Mouse (Mus musculus) brain, adult 2 months (tissue): Measurements from ENCODE around the gene Rgl2.
"Not testable (repeated sequence)": the region's sequence is repeated elsewhere in the genome, so short reads cannot be mapped to it uniquely, and the experiment has no call there.

Experiments
- DNase-seq: peaks from one replicate; pipeline ENCODE4 v3.0.0; 2011; ENCODE audit warnings: low read depth, low spot score

The Rgl2 gene

DNA sequence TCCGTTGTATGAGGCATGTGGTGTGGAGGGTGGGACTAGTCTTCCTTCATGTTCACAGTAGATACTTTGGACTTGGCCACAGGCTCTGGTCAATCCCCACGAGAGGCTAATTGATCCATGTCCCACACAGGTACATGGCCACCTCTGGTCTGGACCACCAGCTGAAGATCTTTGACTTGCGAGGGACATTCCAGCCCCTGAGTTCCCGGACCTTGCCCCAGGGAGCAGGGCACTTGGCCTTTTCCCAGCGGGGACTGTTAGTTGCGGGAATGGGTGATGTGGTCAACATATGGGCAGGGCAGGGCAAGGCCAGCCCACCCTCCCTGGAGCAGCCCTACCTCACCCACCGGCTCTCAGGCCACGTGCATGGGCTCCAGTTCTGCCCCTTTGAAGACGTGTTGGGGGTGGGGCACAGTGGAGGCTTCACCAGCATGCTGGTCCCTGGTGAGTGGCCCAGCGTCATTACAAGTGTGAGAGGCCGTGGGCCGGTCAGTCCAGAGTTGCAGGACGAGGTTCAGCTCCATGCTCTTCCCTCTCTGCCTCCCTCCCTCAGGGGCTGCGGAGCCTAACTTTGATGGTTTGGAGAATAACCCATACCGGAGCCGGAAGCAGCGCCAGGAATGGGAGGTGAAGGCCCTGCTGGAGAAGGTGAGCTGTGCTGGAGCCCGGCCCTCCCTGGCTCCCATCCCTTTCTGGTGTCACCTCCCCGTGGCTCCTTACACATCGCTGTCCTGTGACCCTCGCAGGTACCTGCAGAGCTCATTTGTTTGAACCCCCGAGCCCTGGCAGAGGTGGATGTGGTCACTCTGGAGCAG is 19.0 kb downstream of the Rgl2 start:
- DNase-seq, result no peak

DNA sequence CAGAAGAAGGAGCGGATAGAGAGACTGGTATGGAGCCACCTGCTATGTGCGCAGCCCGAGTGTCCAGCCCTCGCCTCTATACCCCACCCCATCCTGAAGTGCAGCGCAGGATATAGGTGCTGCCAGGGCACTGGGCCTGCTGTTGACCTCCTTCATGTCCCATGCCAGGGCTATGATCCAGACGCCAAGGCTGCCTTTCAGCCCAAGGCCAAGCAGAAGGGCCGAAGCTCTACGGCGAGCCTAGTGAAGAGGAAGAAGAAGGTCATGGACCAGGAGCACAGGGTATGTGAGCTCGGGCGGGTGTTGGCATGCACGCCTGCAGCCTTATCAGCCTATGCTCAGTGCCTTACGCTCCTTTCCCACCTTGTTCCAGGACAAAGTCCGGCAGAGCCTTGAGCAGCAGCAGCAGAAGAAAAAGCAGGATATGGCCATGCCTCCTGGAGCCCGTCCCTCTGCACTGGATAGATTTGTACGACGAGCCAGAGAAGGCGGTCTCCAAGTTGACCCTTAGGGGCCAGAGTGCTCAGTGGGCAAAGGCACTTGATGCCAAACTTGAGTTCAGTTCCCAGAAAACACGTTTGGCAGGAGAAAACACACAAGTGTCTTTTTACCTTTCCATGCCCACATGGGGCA is 19.7 kb downstream of the Rgl2 start:
- DNase-seq, result no peak

DNA sequence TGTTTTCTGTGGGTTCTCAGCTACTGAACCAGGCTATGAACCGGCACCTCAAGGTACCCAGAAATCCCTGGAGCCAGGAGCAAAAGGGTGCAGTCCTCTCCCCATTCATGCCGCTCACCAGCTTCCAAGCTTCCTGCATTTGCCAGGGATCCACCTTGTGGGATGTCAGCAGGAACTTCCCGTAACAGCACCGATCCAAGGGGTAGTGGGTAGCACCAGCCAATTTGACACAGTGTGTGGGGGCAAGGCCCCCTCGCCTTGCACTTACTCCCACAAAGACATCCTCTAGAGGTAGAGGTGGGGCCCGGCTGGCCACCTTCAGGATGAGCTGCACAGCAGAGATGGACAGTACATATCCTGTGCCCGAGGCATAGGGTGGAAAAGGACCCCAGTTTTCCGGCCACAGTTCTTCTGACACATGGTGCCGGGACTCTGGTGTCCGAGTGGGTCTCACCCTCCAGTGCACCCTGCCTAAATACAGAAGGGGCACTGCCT is 20.8 kb downstream of the Rgl2 start:
- DNase-seq, result no peak

DNA sequence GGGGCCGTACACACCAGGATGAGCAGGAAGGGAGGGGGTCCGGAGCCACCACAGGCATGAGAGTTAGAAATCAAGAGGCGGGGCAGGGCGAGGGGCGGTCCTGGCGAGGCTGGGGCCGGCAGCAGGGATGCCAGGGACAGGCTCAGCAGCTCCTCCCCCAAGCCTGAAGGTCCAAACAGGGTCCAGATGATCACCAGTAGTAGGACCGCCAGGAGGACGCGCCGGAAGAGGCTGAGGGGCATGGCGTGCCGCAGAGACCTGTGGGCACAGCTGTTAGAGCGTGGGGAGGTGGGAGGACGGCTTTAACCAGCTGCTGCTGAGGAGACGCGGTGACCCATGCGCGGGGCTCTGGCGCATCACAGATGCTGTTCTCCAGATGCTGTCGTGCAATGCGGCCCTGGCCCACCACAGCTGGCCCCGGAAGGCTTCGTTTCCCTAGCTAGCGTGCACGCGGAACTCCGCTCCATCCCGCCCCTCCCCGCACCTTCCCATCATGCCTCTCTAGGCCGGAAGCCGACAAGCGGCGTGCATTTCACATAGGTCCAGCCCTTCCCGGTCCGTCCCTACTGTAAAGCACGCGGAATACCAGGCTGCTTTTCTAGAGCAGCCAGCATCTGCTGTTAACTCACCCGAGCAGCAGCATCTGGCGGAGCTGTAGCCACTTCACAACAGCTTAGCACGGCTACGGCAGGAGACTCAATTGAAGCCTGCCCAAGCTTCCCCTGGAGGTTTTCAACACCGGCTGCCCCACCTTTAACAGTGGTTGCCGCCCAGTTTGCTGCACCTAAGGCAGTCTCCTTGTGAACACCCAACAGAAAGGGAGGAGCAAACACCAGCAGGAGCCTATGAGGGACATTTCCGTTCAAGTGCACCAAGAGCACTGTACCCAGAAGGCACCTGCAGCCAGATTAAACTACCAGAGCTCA is 21.9 kb downstream of the Rgl2 start, which contains the start of gene B3galt4:
Gene B3galt4, minus strand, starts transcription at position 468 of the 926 bp plus-strand sequence.
- DNase-seq, result peak; percentile 94

DNA sequence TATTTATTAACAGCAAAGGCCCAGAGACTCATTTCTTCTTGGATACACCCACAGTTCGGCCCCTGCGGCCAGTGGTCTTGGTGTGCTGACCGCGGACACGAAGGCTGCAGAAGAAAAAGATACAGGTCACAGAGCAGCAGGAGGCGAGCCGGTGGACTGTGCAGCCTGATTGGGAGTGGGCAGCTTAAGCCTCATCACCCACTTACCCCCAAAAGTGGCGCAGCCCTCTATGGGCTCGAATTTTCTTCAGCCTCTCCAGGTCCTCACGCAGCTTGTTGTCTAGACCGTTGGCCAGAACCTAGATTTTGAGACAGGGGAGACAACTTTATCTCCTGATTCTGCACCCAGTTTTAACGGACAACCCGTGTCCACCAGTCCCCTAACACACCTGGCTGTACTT is 22.7 kb downstream of the Rgl2 start:
- DNase-seq, result not testable (repeated sequence)

DNA sequence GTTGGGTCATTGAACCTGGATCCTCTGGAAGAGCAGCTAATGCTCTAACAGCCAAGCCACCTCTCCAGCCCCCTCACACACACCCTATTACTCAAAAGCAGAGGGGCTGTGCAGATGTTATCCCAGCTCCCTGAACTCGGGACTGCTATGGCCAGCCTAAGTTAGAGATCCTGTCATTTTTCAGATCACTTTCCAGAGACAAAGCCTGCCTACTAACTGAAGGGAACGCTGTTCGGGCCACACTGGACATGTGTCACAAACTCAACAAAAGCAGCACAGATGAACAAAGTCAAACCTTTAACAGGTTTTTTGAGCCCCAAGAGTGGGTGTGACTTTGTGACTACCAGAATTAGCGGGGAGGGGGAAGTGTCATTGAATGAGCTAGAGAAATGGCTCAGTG is 23.5 kb downstream of the Rgl2 start:
- DNase-seq, result no peak

DNA sequence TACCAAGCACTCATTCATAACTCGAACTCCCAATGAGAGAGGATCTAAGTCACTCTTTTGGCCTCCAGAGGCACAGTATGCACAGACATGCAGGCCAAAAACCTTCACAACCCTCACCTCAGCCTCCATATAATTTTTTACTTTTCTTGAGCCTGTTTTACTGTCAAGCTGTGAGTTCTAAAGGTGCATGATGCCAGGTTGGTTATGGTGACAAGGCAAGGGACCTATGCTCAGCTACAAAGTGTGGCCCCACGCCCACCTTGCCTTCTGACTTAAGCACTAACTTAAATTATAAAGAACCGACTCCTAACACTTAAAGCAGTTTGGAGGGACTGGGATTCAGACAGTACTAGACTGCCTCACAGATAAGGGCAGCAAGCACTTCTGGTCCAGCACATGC is 24.0 kb downstream of the Rgl2 start:
- DNase-seq, result no peak

DNA sequence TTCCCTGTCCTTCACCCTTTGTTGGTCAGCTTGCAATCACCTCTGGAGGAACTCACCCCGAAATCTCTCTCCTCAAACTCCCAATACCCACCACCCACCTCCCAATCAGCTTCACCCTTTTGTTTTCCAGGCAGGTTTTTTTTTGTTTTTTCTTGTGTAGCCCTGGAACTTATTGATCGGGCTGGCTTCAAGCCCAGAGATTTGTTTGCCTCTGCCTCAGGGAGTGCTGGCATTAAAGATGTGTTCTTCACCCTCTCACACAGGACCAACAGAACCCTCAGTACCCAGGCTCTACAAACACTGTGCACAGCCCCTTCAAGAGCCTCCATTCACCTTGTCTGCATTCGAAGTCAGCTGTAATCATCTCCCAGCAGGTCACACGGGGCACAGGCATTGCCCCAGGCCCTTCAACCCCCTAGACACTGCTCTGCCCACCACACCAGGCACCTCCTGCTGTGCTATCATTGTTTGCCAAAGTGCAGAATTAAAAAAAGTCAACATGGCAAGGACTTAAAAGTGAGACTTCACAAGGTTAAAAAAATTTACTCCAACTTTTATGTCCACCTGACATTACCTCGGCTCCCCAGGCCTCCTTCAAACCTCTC is 24.7 kb downstream of the Rgl2 start:
- no peak for DNase-seq

DNA sequence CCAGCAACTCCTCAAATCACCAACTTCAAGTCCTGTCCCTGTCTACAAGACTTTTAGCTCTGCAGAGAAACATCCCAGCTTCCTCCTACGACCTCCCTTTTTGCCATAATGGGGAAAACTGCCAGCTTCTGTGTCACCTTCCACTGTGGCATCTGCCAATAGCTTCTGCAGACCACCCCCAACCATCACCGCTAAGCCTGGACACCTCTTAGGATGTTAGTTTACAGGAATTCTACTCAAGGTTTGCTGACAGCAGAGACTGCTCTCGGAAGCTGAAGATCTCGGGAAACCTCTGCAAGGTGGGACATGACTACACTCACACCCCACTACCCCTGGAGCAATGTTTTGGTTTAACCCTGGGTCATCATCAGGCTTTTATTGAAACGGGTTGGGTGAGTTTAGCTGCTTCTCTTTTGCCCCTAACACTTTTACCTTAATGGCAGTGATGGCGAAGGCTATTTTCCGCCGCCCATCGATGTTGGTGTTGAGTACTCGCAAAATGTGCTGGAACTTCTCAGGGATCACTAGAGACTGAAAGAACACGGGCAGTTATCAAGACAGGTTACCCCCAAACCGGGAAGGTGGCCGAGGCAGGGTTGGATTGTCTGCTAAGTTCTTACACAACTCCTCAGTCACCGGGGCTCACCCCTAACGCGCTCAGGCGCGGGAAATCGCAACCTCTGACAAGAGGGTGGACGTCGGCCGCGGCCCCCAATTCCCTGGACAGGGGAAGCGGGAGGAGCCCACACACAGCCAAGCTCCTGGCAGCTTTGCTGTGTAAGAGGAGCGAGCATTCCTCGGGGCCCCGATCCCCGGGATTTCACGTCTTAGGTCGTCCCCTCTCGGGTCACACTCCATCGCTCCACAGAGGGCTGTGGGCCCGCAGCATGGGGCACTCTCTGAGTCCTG is 25.6 kb downstream of the Rgl2 start:
- no peak for DNase-seq

DNA sequence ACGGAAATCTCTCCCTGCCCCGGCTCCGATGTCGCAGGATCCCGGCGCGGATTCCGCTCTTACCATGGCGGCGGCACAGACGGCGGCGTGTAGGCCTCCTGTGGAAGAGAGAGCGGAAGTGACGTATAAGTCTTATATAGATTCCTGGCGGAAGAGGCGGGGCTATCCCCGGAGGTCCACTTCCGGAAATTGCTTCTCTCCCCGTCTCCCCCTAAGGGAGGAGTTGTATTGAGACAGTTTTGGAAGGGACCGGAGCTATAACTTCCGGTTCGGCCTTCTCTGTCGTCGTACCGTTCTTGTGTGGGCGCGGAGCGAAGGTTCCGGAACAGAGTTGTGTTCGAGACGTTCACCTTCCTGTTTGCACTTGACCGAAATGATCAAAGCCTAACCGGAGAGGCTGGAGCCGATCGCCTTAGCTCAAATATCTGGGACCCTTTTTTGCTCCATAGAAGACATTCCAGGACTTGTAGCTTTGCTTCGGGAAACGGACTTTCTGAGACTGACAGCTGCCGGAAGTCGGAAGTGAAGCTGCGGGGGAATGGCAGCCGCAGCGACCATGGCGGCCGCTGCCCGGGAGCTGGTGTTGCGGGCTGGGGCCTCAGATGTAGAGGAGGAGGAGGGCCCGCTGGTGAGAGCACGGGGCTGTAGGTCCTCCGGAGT is 26.3 kb downstream of the Rgl2 start, which contains the start of the genes Vps52 and Rps18:
Gene Vps52, plus strand, starts transcription at position 258 of the 660 bp plus-strand sequence.
Gene Rps18, minus strand, starts transcription at position 447 of the 660 bp plus-strand sequence.
- DNase-seq, result peak; percentile 100

DNA sequence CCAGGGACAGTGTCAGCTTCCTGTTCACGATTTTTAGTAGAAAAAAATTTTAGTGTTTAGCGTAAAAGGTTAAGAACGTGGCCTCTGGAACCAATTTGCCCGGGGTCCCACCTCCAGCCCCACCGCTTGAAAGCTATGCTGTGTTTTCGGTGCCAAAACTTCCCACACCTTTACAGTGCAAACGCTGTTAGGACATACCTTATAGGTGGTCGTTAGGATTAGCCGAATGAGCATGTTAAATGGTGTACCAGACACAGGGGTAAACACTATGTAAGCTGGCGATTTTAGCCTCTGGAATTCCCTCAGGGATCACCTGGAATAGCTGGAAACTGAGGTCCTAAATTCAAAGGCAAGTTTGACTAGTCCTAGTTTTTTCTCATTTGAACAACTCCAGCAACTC is 27.0 kb downstream of the Rgl2 start:
- no peak for DNase-seq

DNA sequence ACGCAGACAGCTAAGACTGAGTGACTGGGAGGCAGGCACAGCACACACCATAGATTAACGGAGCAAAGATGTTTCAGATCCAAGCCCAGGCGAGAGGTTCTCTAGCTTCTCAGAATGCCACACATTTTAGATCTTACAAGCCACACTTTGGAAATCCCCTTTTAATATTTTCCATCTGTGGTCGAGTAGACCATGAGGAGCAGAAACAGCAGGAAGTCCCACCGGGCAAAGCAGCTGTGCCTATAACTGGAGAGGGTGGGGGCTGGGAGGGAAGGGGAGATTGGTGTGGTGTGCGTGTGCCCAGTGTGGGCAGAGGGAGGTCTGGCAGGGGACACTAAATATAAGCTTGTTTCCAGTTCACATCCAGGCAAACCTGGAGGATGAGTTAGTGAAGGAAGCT is 28.1 kb downstream of the Rgl2 start:
- no peak for DNase-seq

DNA sequence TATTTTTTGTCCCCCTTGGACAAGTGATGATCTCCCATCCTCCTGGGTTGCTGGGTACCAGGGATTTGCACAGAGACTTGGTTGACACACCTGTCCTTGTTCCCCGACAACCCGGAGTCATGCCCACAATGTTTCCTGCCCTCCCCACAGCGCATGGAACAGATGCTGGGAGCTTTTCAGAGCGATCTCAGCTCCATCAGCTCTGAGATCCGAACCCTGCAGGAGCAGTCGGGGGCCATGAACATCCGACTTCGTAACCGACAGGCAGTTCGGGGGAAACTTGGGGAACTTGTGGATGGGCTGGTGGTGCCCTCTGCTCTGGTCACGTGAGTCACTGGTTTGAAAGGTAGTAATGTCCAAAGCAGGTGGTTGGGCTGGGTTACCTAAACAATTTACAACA is 29.1 kb downstream of the Rgl2 start:
- no peak for DNase-seq

DNA sequence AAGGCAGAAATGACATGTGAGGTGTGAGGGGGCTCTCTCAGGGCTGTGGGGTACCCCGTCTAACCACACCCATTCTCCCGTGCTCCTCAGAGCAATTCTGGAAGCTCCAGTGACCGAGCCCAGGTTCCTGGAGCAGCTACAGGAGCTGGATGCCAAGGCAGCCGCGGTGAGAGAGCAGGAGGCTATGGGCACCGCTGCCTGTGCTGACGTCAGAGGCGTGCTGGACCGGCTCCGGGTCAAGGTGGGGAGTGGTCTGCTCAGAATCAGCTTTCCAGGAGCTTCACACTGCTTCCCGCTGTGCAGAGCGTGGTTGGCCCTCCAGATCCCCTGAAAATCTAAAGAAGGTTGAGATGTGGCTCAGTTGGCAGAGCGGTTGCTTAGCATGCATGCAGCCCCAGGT is 29.8 kb downstream of the Rgl2 start:
- no peak for DNase-seq

DNA sequence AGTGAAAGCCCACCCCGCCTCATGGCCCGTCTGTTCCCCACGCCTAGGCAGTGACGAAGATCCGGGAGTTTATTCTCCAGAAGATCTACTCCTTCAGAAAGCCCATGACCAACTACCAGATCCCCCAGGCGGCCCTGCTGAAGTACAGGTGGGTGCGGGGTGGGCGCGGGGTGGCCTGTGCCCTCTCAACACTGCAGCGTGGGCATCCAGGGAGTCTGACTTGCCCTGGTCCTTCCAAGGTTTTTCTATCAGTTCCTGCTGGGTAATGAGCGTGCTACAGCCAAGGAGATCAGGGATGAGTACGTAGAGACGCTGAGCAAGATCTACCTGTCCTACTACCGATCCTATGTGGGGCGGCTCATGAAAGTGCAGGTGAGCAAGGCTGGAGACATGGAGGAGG is 30.6 kb downstream of the Rgl2 start:
- DNase-seq, result no peak

DNA sequence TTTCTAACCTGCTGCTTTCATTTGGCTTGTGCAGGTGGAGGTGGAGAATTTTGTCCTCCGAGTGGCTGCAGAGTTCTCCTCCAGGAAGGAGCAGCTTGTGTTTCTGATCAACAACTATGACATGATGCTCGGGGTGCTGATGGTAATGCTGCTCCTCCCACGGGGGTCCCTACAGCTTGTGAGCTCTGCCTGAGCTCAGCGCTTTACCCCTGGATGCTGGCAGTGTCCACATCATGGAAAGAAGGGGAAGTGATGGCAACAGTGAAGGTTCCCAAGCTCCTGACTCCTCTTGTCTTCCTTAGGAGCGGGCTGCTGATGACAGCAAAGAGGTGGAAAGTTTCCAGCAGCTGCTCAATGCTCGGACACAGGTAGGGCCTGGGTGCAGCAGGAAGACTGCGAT is 33.5 kb downstream of the Rgl2 start:
- no peak for DNase-seq

DNA sequence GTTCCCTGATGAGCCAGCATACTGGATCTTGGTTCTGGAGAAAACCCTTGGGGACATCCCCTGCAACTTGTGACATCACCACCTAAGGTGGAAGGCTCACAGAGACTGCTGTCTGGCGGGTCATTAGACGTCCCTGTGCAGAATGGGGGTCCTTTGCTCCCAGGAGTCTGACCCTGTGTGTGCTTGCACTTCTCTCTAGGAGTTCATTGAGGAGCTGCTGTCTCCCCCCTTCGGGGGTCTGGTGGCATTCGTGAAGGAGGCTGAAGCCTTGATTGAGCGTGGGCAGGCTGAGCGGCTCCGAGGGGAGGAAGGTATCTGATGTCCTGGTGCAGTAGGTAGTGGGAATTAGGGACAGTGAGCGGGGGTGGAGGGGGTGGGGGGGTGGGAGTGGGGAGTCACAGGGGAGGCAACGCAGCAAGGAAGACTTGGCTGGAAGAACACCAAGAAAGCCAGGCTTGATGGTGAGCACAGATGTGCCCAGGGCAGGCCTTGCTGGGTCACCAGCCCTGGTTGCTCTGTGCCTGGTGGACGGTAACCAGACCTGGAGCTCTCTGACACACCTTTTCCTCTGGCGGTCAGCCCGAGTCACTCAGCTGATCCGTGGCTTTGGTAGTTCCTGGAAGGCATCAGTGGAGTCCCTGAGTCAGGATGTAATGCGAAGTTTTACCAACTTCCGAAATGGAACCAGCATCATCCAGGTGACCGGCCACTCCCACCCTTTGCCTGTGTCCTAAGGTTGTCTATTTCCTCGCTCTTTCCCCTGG is 35.9 kb downstream of the Rgl2 start:
- no peak for DNase-seq

DNA sequence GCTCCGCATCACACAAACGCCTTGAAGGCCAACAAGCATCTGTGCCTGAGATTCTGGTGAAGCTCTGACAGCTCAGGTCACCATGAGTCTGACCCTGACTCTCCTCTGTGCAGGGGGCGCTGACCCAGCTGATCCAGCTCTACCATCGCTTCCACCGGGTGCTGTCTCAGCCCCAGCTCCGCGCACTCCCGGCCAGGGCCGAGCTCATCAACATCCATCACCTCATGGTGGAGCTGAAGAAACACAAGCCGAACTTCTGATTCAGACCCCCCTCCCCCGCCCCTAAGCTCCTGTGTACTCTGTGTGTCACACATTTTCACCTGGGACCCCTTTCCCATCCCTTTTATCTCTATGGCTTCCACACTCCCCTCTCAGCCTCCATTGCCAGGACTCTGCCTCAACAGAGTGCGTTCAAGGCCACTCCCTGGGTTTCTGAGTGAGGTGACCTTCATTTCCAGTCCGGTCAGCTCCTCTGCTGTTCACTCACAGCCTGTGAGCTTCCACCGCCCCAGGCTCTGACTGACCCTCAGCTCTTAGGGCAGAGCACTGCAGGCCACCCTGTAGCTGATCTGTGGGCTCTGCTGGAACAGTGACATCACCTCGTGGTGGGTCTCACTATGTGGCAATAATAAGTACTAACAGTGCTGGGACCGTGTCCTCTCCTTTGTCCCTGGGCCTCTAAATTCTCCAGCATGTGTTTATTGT is 36.7 kb downstream of the Rgl2 start:
- DNase-seq, result no peak
